Comparison of ENCODE assay signal across 9 mouse cellular contexts in the genomic region with DNA sequence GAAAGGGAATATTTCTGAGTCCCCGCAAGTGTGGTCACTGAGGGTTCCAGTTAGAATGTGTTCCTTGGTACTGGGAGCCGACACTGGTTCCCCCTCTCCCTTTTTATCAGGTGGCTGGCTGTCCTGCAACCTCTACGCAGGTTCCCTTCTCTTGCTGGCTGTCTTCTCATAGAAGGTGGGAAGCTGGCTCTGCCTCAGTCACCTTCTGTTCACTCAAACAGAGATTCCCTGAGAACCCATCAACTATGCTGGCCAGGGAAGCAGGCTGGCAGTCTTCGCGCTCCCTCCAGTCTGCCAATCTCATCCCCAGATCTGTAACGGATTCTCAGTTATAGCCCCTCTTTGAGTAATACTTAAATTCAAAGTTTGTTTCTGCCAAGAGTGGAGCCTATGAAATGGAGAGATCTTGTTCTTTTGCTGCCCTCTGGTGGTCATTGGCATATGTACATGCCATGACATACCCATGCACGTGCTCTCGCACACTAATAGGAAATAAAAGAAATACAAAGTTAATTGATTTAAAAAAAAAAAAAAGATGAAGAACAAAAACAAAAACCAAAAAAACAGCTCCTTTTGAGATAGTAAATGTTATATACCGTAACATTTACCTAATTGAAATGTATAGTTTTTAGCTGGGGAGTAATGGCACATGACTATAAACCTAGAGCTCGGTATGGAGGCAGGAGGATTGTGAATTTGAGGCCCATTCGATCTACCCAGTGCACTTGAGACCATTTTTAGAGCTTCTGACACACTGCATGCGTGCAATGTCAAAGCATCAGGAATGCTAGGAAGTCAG. TPM values are rescaled to one million over a fixed set of nuclear protein-coding genes. Genes with fewer than 3 reads are reported as not detected.
DNase-seq lines count a peak whose midpoint lies in the region; ATAC-seq and TF ChIP-seq lines count a peak whose summit lies in the region.
"Had no signal": no experiment of that assay in that cellular context is flagged by ENCODE, and none has a peak within 500 bp of the region (broad histone marks: within the 10 kb centered on the region; RNA-seq: fewer than 3 reads in every experiment).

No protein-coding gene starts in this region.

- no peaks in the 10 kb centered on the region for H3K4me1 ChIP-seq in intestine, postnatal 0 days (replicated peaks; ENCODE audit: control insufficient read depth, insufficient read depth, low read length)
- H3K4me1 ChIP-seq in midbrain, embryonic 14.5 days (ENCODE audit: control insufficient read depth, insufficient read depth, low read length) = no peaks in the 10 kb centered on the region
- peaks cover 2% of the 10 kb centered on the region; the same call in 1 of the 2 replicates for H3K4me1 ChIP-seq in spleen, adult 2 months (ENCODE audit: control insufficient read depth, insufficient read depth, insufficient read length)
- H3K4me1 ChIP-seq: stomach, embryonic 15.5 days had no signal

- no peak overlapping the region for H3K4me3 ChIP-seq in intestine, postnatal 0 days (ENCODE audit: low read depth, low read length)
- H3K4me3 ChIP-seq in midbrain, embryonic 14.5 days (replicated peaks; ENCODE audit: low read depth, low read length) = no peak overlapping the region
- no peak overlapping the region for H3K4me3 ChIP-seq in spleen, adult 2 months (ENCODE audit: extremely low read depth, insufficient read depth, insufficient read length)
- H3K4me3 ChIP-seq: stomach, embryonic 15.5 days had no signal

- H3K4me2 ChIP-seq in intestine, postnatal 0 days (replicated peaks; ENCODE audit: low read depth) = no peak overlapping the region
- no peak overlapping the region for H3K4me2 ChIP-seq in midbrain, embryonic 14.5 days (ENCODE audit: low read length)
- H3K4me2 ChIP-seq: stomach, embryonic 15.5 days had no signal

- no peaks in the 10 kb centered on the region for H3K9me3 ChIP-seq in intestine, postnatal 0 days (ENCODE audit: control insufficient read depth)
- H3K9me3 ChIP-seq in midbrain, embryonic 14.5 days (ENCODE audit: control insufficient read depth, low read length) = no peaks in the 10 kb centered on the region
- H3K9me3 ChIP-seq: stomach, embryonic 15.5 days had no signal

- no peaks in the 10 kb centered on the region for H3K36me3 ChIP-seq in intestine, postnatal 0 days (ENCODE audit: control insufficient read depth, insufficient read depth)
- H3K36me3 ChIP-seq in midbrain, embryonic 14.5 days (ENCODE audit: control insufficient read depth, insufficient read depth, low read length) = no peaks in the 10 kb centered on the region
- no peaks in the 10 kb centered on the region for H3K36me3 ChIP-seq in spleen, adult 2 months (ENCODE audit: control insufficient read depth, insufficient read depth, low read length)
- H3K36me3 ChIP-seq: stomach, embryonic 15.5 days had no signal

- H3K9ac ChIP-seq in intestine, postnatal 0 days (ENCODE audit: low read depth, low read length) = no peak overlapping the region
- no peak overlapping the region for H3K9ac ChIP-seq in midbrain, embryonic 14.5 days (replicated peaks; ENCODE audit: low read length)
- H3K9ac ChIP-seq: stomach, embryonic 15.5 days had no signal

- intact Hi-C loops in heart, postnatal 25 days (cut with DNase I) = loop anchor here (1.0 to 2.0 kb wide), 2 partner anchors 17 to 69 kb away; no protein-coding TSS in a partner anchor
- intact Hi-C loops in left cerebral cortex, postnatal 36 days (cut with DNase I) = loop anchor here (1.0 kb wide), 1 partner anchor 69 kb away; no protein-coding TSS in a partner anchor

- no peak for TF ChIP-seq POLR2A in spleen, adult 2 months (IDR thresholded peaks at IDR 0.05; ENCODE audit: low read depth, low read length)

- peak; percentile 95 for DNase-seq in heart, adult 11 months
- DNase-seq in heart, postnatal 25 days (ENCODE audit: low spot score) = no peak
- DNase-seq in gastrocnemius, adult 8-10 months (ENCODE audit: low spot score in 2 of 2) = peak; percentile 62 to 71
- DNase-seq in left cerebral cortex, postnatal 36 days (ENCODE audit: low spot score in 2 of 2) = peak; percentile 63 to 71
- peak; percentile 94 for DNase-seq in midbrain, embryonic 14.5 days
- DNase-seq in spleen, adult 2 months (ENCODE audit: low read depth in 1 of 2, low spot score in 2 of 2) = peak; percentile 65 to 75

- no peaks in the 10 kb centered on the region for H3K27me3 ChIP-seq in intestine, postnatal 0 days (replicated peaks; ENCODE audit: control insufficient read depth, insufficient read depth, low read length)
- H3K27me3 ChIP-seq in midbrain, embryonic 14.5 days (ENCODE audit: control insufficient read depth, insufficient read depth, low read length) = no peaks in the 10 kb centered on the region
- no peaks in the 10 kb centered on the region for H3K27me3 ChIP-seq in spleen, adult 2 months (ENCODE audit: control insufficient read depth, insufficient read depth, low read length)
- H3K27me3 ChIP-seq: stomach, embryonic 15.5 days had no signal

- peak; percentile 84 for TF ChIP-seq CTCF in intestine, postnatal 0 days (IDR thresholded peaks at IDR 0.05; ENCODE audit: low read depth)
- TF ChIP-seq CTCF in spleen, adult 2 months (IDR thresholded peaks at IDR 0.05; ENCODE audit: extremely low read depth, insufficient read depth, insufficient read length, insufficient replicate concordance) = peak; percentile 56; the same call in 1 of the 2 replicates

- WGBS in intestine, postnatal 0 days = 39% methylated on average over 12 of the region's 12 CpGs
- 43% methylated on average over 12 of the region's 12 CpGs for WGBS in midbrain, embryonic 14.5 days
- 32% methylated on average over 12 of the region's 12 CpGs for WGBS in spleen, adult 2 months

- ATAC-seq in common myeloid progenitor, adult 5-6 weeks (replicated peaks; ENCODE audit: low read depth, poor library complexity, severe bottlenecking) = peak; percentile 90
- ATAC-seq in intestine, postnatal 0 days = no peak
- peak; percentile 76; the same call in 1 of the 2 replicates for ATAC-seq in midbrain, embryonic 14.5 days (ENCODE audit: low FRiP score, low TSS enrichment)

- no peak overlapping the region for H3K27ac ChIP-seq in intestine, postnatal 0 days (ENCODE audit: low read depth, low read length)
- no peak overlapping the region for H3K27ac ChIP-seq in midbrain, embryonic 14.5 days (replicated peaks; ENCODE audit: low read depth, low read length)
- H3K27ac ChIP-seq in spleen, adult 2 months (ENCODE audit: insufficient read depth, low read length) = no peak overlapping the region
- H3K27ac ChIP-seq: stomach, embryonic 15.5 days had no signal

RNA-seq across cellular contexts. Expression of a gene that starts 33.1 kb away (rescaled TPM):
- total RNA-seq in heart, postnatal 25 days (2021) = not detected
- 2.2 and 3.2 TPM in 2 replicates for total RNA-seq in common myeloid progenitor, adult 5-6 weeks (2017)
- total RNA-seq in gastrocnemius, adult 8-10 months (2022) = under 1 TPM in 1 of 4 experiments, not detected in 3; 0.46 TPM
- 2.0 and 2.2 TPM in 2 replicates for polyA plus RNA-seq in intestine, postnatal 0 days (2015; fragmentation: Nextera tagmentation; extraction: Ambion mirVana)
- under 1 TPM in 1 of 2 experiments, not detected in 1; 0.49 TPM for total RNA-seq in left cerebral cortex, postnatal 36 days (2021)
- 3.5 TPM in 1 of 2 replicates, not detected in the other for polyA plus RNA-seq in midbrain, embryonic 14.5 days (2014; fragmentation: Nextera tagmentation; extraction: Ambion mirVana)
- polyA plus RNA-seq in spleen, adult 2 months (2012; rRNA removed) = 33.9 and 55.2 TPM in 2 replicates

RNA-seq across cellular contexts. Expression of a gene that starts 50.1 kb away (rescaled TPM):
- 100 to 1,000 TPM; 689 to 788 TPM for total RNA-seq in heart, postnatal 25 days (2021)
- not detected in 2 replicates for total RNA-seq in common myeloid progenitor, adult 5-6 weeks (2017)
- 100 to 1,000 TPM; 404 to 480 (median 430) TPM for total RNA-seq in gastrocnemius, adult 8-10 months (2022)
- 12.7 and 13.5 TPM in 2 replicates for polyA plus RNA-seq in intestine, postnatal 0 days (2015; fragmentation: Nextera tagmentation; extraction: Ambion mirVana)
- total RNA-seq in left cerebral cortex, postnatal 36 days (2021) = 1 to 10 TPM; 3.6 to 5.9 TPM
- 3.7 and 6.1 TPM in 2 replicates for polyA plus RNA-seq in midbrain, embryonic 14.5 days (2014; fragmentation: Nextera tagmentation; extraction: Ambion mirVana)
- polyA plus RNA-seq in spleen, adult 2 months (2012; rRNA removed) = 0.65 and 2.4 TPM in 2 replicates

RNA-seq across cellular contexts. Expression of a gene that starts 53.3 kb away (rescaled TPM):
- 10 to 100 TPM; 16.5 to 17.0 TPM for total RNA-seq in heart, postnatal 25 days (2021)
- 71.8 and 82.3 TPM in 2 replicates for total RNA-seq in common myeloid progenitor, adult 5-6 weeks (2017)
- 10 to 100 TPM in 3 of 4 experiments, 1 to 10 TPM in 1; 9.5 to 13.5 (median 10.8) TPM for total RNA-seq in gastrocnemius, adult 8-10 months (2022)
- polyA plus RNA-seq in intestine, postnatal 0 days (2015; fragmentation: Nextera tagmentation; extraction: Ambion mirVana) = 16.4 and 18.4 TPM in 2 replicates
- total RNA-seq in left cerebral cortex, postnatal 36 days (2021) = 10 to 100 TPM; 25.3 to 28.5 TPM
- 58.2 and 61.4 TPM in 2 replicates for polyA plus RNA-seq in midbrain, embryonic 14.5 days (2014; fragmentation: Nextera tagmentation; extraction: Ambion mirVana)
- 12.2 and 12.4 TPM in 2 replicates for polyA plus RNA-seq in spleen, adult 2 months (2012; rRNA removed)

RNA-seq across cellular contexts. Expression of a gene that starts 53.9 kb away (rescaled TPM):
- total RNA-seq in heart, postnatal 25 days (2021) = 1 to 10 TPM; 1.7 to 2.6 TPM
- total RNA-seq in common myeloid progenitor, adult 5-6 weeks (2017) = 0.09 TPM in 1 of 2 replicates, not detected in the other
- total RNA-seq in gastrocnemius, adult 8-10 months (2022) = under 1 TPM in 2 of 4 experiments, not detected in 2; 0.15 to 0.47 TPM
- polyA plus RNA-seq in intestine, postnatal 0 days (2015; fragmentation: Nextera tagmentation; extraction: Ambion mirVana) = 0.05 and 0.18 TPM in 2 replicates
- total RNA-seq in left cerebral cortex, postnatal 36 days (2021) = not detected
- not detected in 2 replicates for polyA plus RNA-seq in midbrain, embryonic 14.5 days (2014; fragmentation: Nextera tagmentation; extraction: Ambion mirVana)
- 31.2 and 47.5 TPM in 2 replicates for polyA plus RNA-seq in spleen, adult 2 months (2012; rRNA removed)
- polyA plus RNA-seq: stomach, embryonic 15.5 days had no signal

Comparison
In these comparisons a context has a peak if more than half of its experiments do, and no peak if none do; other contexts are left out.
1. RNA of a gene that starts 50.1 kb away (total RNA-seq): 689 to 788 TPM in heart, postnatal 25 days and 404 to 480 TPM in gastrocnemius, adult 8-10 months; 3.6 to 5.9 TPM in left cerebral cortex, postnatal 36 days and not detected in common myeloid progenitor, adult 5-6 weeks; every median in the first group is over 10 times any median in the second.